Mouse (Mus musculus): ENCODE results near the gene Pign. TPM values are rescaled to one million over a fixed set of nuclear protein-coding genes. Genes with fewer than 3 reads are reported as not detected.

Pign gene
- total and polyA plus RNA-seq, 3 experiments, result 27.1 to 59.0 (median 36.1) TPM

DNA sequence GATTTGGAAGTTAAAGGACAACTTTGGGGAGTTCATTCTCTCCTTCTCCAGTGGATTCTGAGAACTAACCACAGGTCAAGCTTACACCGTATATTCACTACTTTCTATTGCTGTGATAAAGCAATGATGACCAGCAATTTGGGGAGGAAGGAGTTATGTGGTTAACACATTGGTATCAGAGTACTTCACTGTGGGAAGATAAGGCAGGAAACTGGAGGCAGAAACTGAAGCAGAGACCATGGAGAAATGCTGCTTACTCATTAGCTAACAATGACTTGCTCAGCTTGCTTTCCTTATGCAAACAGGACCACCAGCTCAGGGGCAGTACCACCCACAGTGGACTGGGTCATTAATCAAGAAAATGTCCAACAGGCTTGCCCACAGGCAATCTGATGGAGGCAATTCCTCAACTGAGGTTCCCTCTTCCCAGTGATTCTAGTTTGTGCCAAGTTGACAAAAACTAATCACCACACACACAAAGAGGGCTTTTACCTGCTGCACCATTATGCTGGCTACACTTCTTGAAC, 108.2 kb downstream of the Pign start (continued):
- no peak for TF ChIP-seq E2F4 (IDR thresholded peaks at IDR 0.05; ENCODE audit: borderline replicate concordance, low read depth, low read length)
- TF ChIP-seq USF2 (IDR thresholded peaks at IDR 0.05; ENCODE audit: borderline replicate concordance in 1 of 2, insufficient read depth in 1 of 2, low read depth in 1 of 2, low read length in 2 of 2), result no peak

DNA sequence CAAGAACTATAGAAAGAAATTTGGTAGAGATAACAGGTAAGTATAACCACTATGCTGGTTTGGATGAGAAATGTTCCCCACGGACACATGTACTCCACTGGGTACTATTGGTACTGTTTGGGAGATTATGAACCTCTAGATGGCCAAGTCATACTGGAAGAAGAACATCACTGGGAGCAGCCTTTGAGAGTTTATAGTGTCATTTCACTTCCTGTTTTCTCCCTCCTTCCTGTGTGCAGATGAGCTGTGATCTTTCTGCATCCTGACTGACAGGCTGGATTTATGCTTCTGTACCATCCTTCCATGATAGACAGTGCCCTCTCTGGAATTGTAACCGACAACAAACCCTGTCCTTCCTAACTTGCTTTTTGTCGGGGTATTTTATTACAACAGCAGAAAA, 110.3 kb downstream of the Pign start:
- peaks cover 5 to 11% of the 10 kb centered on the region in 2 experiments for H3K4me1 ChIP-seq (ENCODE audit: control insufficient read depth in 1 of 2, insufficient read depth in 2 of 2, low read length in 2 of 2)
- peaks cover 2 to 18% of the 10 kb centered on the region in 2 experiments; a peak in 3 of 4 replicates for H3K36me3 ChIP-seq (ENCODE audit: control insufficient read depth in 1 of 2, insufficient read depth in 2 of 2, low read length in 2 of 2)
- no peaks in the 10 kb centered on the region for H3K79me2 ChIP-seq (ENCODE audit: control insufficient read depth, insufficient read depth, low read length, poor library complexity)
- H3K9me3 ChIP-seq (replicated peaks; ENCODE audit: insufficient read depth, low read length), result no peaks in the 10 kb centered on the region
- no peak for TF ChIP-seq RAD21 (IDR thresholded peaks at IDR 0.05; ENCODE audit: low read depth, low read length)
- no peak for TF ChIP-seq USF2 (IDR thresholded peaks at IDR 0.05; ENCODE audit: borderline replicate concordance in 1 of 2, insufficient read depth in 1 of 2, low read depth in 1 of 2, low read length in 2 of 2)
- TF ChIP-seq EP300 (IDR thresholded peaks at IDR 0.05; ENCODE audit: low read depth in 1 of 2, low read length in 2 of 2), result 0 out of 4 replicates have a peak, but pooled peaks of 1 of the 2 experiments have one; percentile 7
- no peak for TF ChIP-seq MAFK (IDR thresholded peaks at IDR 0.05; ENCODE audit: borderline replicate concordance, low read depth, low read length)
- TF ChIP-seq NELFE (IDR thresholded peaks at IDR 0.05; ENCODE audit: low read depth, low read length), result no peak
- no peak for TF ChIP-seq ETS1 (IDR thresholded peaks at IDR 0.05; ENCODE audit: low read depth, low read length)
- H3K27me3 ChIP-seq (ENCODE audit: control insufficient read depth in 1 of 2, insufficient read depth in 2 of 2, low read length in 2 of 2), result no peaks in the 10 kb centered on the region
- DNase-seq (ENCODE audit: low read depth, low spot score), result peak; percentile 53
- no peak overlapping the region for H3K27ac ChIP-seq (ENCODE audit: control insufficient read depth, low read depth, low read length)
- no peak overlapping the region for H3K9ac ChIP-seq (ENCODE audit: control insufficient read depth, low read depth, low read length, poor library complexity, severe bottlenecking)
- no peak overlapping the region for H3K4me3 ChIP-seq (ENCODE audit: control insufficient read depth in 1 of 2, insufficient read depth in 1 of 2, low read depth in 2 of 2, low read length in 2 of 2)

GRCm38 (mm10) chr1:105550163-105550562, 113.3 kb downstream of the Pign start:
- Histone ChIP-seq H3K36me3 (ENCODE audit: control insufficient read depth in 1 of 2, insufficient read depth in 2 of 2, low read length in 2 of 2) (peaks cover 0 to 9% of the 10 kb centered on the region in 2 experiments; a peak in 2 of 4 replicates), H3K79me2 (ENCODE audit: control insufficient read depth, insufficient read depth, low read length, poor library complexity) (no peaks in the 10 kb centered on the region), H3K4me1 (ENCODE audit: control insufficient read depth in 1 of 2, insufficient read depth in 2 of 2, low read length in 2 of 2) (peaks cover 2% of the 10 kb centered on the region in 2 experiments; a peak in 3 of 4 replicates), H3K27me3 (ENCODE audit: control insufficient read depth in 1 of 2, insufficient read depth in 2 of 2, low read length in 2 of 2) (no peaks in the 10 kb centered on the region), H3K9ac (ENCODE audit: control insufficient read depth, low read depth, low read length, poor library complexity, severe bottlenecking) (no peak overlapping the region), H3K4me3 (ENCODE audit: control insufficient read depth in 1 of 2, insufficient read depth in 1 of 2, low read depth in 2 of 2, low read length in 2 of 2) (no peak overlapping the region), H3K9me3 (replicated peaks; ENCODE audit: insufficient read depth, low read length) (no peaks in the 10 kb centered on the region), H3K27ac (ENCODE audit: control insufficient read depth, low read depth, low read length) (no peak overlapping the region)
- DNase-seq (ENCODE audit: low read depth, low spot score), result no peak
- no peak for TF ChIP-seq NELFE (IDR thresholded peaks at IDR 0.05; ENCODE audit: low read depth, low read length)
- no peak for TF ChIP-seq RCOR1 (IDR thresholded peaks at IDR 0.05; ENCODE audit: low read depth, low read length)
- TF ChIP-seq POLR2A (IDR thresholded peaks at IDR 0.05; ENCODE audit: control insufficient read depth in 1 of 2, insufficient read depth in 1 of 2, low read depth in 1 of 2, low read length in 2 of 2, poor library complexity in 1 of 2), result no peak
- TF ChIP-seq ETS1 (IDR thresholded peaks at IDR 0.05; ENCODE audit: low read depth, low read length), result no peak
- TF ChIP-seq BHLHE40 (IDR thresholded peaks at IDR 0.05; ENCODE audit: borderline replicate concordance, low read depth, low read length), result no peak
- no peak for TF ChIP-seq USF1 (IDR thresholded peaks at IDR 0.05; ENCODE audit: low read depth, low read length)
- no peak for TF ChIP-seq MAX (IDR thresholded peaks at IDR 0.05; ENCODE audit: low read length)
- no peak for TF ChIP-seq MAFK (IDR thresholded peaks at IDR 0.05; ENCODE audit: borderline replicate concordance, low read depth, low read length)
- no peak for TF ChIP-seq MAZ (IDR thresholded peaks at IDR 0.05; ENCODE audit: low read depth, low read length)
- TF ChIP-seq MEF2A (IDR thresholded peaks at IDR 0.05; ENCODE audit: extremely low read depth, insufficient replicate concordance, low read depth, low read length, poor library complexity, severe bottlenecking), result no peak
- TF ChIP-seq ZKSCAN1 (IDR thresholded peaks at IDR 0.05; ENCODE audit: low read depth, low read length), result no peak
- no peak for TF ChIP-seq SIN3A (IDR thresholded peaks at IDR 0.05; ENCODE audit: low read length)
- no peak for TF ChIP-seq GABPA (IDR thresholded peaks at IDR 0.05; ENCODE audit: low read depth, low read length)
- TF ChIP-seq ELF1 (IDR thresholded peaks at IDR 0.05; ENCODE audit: low read depth, low read length), result no peak
- no peak for TF ChIP-seq ZC3H11A (IDR thresholded peaks at IDR 0.05; ENCODE audit: low read depth, low read length)
- no peak for TF ChIP-seq MYC (IDR thresholded peaks at IDR 0.05; ENCODE audit: low read depth, low read length)
- TF ChIP-seq JUND (IDR thresholded peaks at IDR 0.05; ENCODE audit: low read depth, low read length), result no peak
- TF ChIP-seq GATA1 (IDR thresholded peaks at IDR 0.05; ENCODE audit: low read depth, low read length), result no peak
